Mouse (Mus musculus): ENCODE measurements around the gene Abracl.

Gene Abracl

DNA sequence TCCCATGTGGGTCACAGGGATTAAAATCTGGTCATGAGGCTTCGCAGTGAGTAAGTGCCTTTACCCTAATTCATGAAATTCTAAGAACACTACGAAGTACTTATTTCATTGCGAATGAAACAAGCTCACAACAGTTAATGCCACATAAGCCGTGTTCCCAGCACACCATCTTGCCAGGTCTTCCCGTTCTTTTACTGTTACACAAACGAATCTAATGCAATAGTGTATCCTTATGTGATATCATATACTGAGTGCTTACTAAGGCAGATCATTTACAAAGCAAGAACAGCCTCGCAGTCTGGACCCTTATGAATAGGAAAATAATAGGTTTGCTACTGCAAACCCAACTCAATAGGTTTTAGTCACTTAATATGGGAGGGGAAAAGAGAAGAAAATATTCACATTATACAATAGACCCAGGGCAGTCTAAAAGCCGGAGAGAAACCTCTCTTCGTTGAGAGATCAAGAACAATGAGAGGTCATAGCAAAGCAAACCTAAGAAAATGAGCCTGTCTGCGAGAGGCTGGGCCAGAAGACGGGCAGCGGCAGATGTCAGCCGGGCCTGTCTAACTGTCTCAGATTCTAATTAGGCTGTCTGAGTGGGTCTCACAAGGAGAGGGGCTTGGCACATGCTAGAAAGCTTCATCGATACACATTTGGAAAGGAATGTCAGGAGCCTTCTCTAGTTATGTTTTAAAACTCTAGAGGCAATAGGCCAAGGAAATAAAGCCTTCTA lies 1.3 kb downstream of the Abracl start:
- in situ Hi-C loops (cut with MboI) = no loop called here

DNA sequence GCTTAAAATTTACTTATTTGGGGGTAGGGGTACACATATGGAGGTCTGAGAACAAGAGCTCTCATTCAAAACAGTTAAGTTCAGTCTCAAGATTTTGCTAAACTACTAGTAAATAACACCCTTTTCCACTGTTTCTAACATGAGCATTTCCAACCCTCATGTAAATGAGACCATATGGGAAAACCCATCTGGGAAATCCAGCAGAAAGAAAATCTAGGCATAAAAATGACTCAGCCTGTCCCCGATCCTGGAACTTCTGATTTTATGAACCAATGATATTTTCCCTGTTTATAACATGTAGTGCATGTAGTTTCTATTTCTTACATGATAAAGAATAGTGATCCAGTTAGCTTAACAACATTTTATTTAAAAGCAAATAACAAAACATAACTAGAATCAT lies 2.2 kb downstream of the Abracl start:
- in situ Hi-C loops (cut with MboI) = no loop called here

DNA sequence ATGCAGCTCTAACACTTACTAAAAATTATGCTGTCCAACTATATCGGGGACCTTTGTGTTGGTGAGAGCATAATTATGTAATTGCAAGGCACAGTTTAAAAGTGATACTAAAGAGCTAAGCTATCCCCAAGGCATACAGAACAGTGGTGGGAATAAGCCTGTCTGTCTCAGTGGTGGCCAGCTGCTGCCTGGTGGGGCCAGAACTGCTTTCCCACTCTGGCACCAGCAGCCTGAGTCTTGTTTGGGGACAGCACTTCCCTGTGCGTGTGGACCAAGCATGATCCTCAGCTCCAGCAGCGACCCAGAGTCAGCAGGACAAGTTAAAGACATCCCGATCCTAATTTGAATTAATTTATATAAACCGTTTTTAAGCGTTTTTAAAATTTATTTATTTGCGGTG lies 2.6 kb downstream of the Abracl start:
- in situ Hi-C loops (cut with MboI) = no loop called here

GRCm38 (mm10) chr10:18011761-18012160 lies 11.3 kb downstream of the Abracl start:
- in situ Hi-C loops (cut with MboI) = no loop called here

DNA sequence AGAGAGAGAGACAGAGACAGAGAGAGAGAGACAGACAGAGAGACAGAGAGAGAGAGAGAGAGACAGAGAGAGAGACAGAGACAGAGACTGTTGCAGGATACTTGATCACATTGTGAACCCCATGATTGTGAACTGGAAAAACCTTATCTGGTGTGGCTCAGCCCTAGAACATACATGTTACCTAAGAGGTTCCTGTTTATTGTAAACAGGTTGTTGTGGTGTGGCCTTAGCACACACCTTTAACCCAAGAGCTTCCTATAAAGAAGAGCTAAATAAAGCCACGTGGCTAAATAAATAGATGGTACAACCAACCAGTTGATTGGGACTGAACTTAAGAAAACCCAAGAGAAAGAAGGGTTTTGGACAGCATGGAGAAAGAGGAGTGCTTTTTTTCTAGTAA lies 13.3 kb downstream of the Abracl start:
- in situ Hi-C loops (cut with MboI) = no loop called here

- in situ Hi-C loops (cut with MboI) = no loop called here
These were observed 15.0 kb downstream of the Abracl start for GRCm38 (mm10) chr10:18008118-18008517.

DNA sequence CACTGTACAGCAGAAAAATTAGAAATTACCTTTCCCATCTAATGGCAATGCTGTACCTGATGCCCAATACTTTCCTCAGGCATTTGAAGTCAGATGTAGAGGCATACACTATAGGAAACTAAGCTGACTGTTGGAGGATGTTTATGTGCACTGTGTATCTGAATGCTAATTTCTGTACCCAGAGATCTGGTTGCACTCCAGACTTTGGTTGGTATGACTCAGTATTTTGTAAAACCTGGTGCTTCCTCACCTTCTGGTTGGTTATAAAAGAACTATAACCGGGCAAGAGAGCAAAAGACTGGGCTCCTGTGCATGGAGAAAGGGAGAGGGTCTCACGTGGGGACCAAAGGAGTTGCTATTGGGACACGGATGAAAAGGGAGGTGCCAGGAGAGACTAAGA lies 15.8 kb downstream of the Abracl start:
- in situ Hi-C loops (cut with MboI) = no loop called here

GRCm38 (mm10) chr10:18006756-18007155 lies 16.3 kb downstream of the Abracl start:
- in situ Hi-C loops (cut with MboI) = no loop called here

DNA sequence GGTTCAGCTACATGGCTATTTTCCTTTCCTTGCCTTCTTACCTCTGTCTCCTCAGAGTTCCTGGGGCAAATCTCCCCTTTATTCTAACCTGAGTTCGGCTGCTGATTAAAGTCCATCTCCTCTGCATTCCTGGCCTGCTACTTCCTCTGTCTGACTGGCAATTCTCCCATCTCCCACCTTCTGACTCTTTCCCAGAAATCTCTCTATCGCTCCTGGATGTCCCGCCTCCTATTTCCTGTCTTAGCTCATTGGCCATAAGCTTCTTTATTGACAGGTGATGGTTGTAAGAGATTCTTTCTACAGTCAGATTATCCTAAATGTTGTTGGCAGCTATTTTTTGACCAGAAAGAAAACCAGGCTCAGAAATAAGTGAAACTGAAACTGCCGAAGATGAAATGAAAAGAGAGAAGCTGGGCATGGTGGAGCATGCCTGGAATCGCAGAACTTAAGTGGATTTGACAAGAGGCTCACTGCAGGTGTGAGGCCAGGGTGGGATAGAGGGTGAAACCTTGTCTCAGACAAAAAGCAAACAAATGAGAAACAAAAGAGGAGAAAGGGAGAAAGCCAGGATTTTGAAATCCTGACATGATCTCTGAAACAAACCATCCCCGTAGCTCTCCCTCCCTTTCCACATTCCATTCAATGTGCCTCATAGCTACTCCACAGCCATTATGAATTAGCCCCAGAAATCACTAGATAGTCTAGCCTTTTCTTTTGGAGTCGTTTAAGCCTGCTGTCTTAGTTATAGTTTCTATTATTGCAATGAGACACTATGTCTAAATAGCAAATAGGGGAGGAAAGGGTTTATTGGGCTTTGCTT lies 17.7 kb downstream of the Abracl start:
- in situ Hi-C loops (cut with MboI) = no loop called here

- in situ Hi-C loops (cut with MboI) = no loop called here
These were observed 19.0 kb downstream of the Abracl start for GRCm38 (mm10) chr10:18003966-18004637.

GRCm38 (mm10) chr10:17990576-17990975 lies 32.5 kb downstream of the Abracl start:
- in situ Hi-C loops (cut with MboI) = no loop called here

DNA sequence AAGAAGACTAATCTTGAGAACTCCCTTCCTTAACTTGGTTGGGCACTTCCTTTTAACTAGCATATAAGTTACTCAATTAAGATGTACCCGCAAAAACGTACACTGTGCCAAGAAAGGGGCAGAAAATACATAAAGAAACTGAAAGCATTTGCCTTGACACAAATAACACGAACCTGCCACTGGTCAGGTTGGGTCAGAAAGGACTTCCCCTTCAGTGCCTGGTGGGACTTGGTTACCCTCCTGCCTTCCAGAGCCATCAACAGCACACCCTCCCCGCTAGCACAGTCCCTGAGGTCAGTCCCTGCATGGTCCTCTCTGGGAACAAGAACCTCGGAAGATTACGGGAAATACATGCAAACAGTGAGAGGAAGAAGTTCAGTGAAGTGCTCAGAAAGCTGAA lies 34.0 kb downstream of the Abracl start:
- in situ Hi-C loops (cut with MboI) = no loop called here

GRCm38 (mm10) chr10:17987823-17988423 lies 35.2 kb downstream of the Abracl start:
- in situ Hi-C loops (cut with MboI) = no loop called here

DNA sequence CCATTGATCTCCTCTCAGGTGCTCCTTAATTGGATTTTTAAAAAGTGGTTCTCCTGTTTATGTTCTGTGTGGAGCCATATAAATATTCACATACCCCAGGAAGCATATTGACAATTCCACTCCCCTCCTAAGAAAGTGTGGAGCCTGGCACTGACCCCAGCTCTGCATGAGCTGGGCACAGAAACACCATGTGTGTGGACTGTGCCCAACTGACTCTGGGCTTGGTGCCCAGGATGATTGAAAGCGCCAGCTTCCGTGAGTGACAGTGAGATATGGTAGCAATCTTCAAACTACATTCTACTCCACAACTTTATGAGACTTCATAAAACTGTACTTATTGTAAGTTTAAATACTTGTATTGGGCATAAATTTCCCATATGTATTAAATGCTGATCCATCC lies 39.8 kb downstream of the Abracl start:
- in situ Hi-C loops (cut with MboI) = no loop called here

DNA sequence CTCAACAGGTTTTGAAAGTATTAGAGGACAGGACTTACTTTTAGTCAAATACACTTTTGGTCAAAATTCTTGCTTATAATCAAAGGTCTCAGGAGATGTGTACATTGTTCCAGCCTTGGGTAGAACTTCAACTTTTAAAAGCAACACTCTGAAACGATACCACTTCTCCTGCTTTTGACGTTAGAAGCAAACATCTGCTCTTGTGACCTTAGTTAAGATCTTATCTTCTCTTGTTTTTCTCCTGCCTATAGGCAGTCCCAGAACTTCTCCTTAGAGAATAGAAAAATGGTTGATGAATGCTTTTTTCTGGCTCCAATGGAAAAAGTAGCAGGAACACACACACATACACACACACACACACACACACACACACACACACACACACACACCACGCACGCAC lies 57.0 kb downstream of the Abracl start:
- in situ Hi-C loops (cut with MboI) = no loop called here
